ENCODE assay signal across 9 mouse cellular contexts in genomic region chr17:83526624-83527532, GRCm38 (mm10). TPM values are rescaled to one million over a fixed set of nuclear protein-coding genes. Genes with fewer than 3 reads are reported as not detected.
DNase-seq lines count a peak whose midpoint lies in the region; ATAC-seq and TF ChIP-seq lines count a peak whose summit lies in the region.
"Had no signal": no experiment of that assay in that cellular context is flagged by ENCODE, and none has a peak within 500 bp of the region (broad histone marks: within the 10 kb centered on the region; RNA-seq: fewer than 3 reads in every experiment).

No protein-coding gene starts in this region.

- no peaks in the 10 kb centered on the region for H3K9me3 ChIP-seq in ES-E14 (ENCODE audit: control insufficient read depth, insufficient read depth, low read depth, low read length)
- no peaks in the 10 kb centered on the region for H3K9me3 ChIP-seq in intestine, postnatal 0 days (ENCODE audit: control insufficient read depth)
- H3K9me3 ChIP-seq in lung, embryonic 16.5 days (ENCODE audit: control insufficient read depth, low read length) = no peaks in the 10 kb centered on the region

- TF ChIP-seq CTCF in intestine, postnatal 0 days (IDR thresholded peaks at IDR 0.05; ENCODE audit: low read depth) = no peak; the same call in 1 of the 2 replicates

- peak overlapping the region; percentile 63; the same call in 1 of the 2 replicates for H3K9ac ChIP-seq in ES-E14 (ENCODE audit: insufficient read depth, low read depth, low read length, poor library complexity, severe bottlenecking)
- no peak overlapping the region for H3K9ac ChIP-seq in intestine, postnatal 0 days (ENCODE audit: low read depth, low read length)
- H3K9ac ChIP-seq in lung, embryonic 16.5 days (ENCODE audit: low read length) = peak overlapping the region; percentile 48

- H3K4me1 ChIP-seq in ES-E14 (ENCODE audit: control insufficient read depth in 2 of 2, insufficient read depth in 2 of 2, low read length in 2 of 2, poor library complexity in 1 of 2) = peaks cover 15 to 27% of the 10 kb centered on the region in 2 experiments
- peaks cover 18% of the 10 kb centered on the region; the same call in 1 of the 2 replicates for H3K4me1 ChIP-seq in intestine, postnatal 0 days (replicated peaks; ENCODE audit: control insufficient read depth, insufficient read depth, low read length)
- H3K4me1 ChIP-seq in lung, embryonic 16.5 days (replicated peaks; ENCODE audit: control insufficient read depth, insufficient read depth, low read length) = peaks cover 23% of the 10 kb centered on the region

- ATAC-seq in intestine, postnatal 0 days = 0 out of 2 replicates have a peak, but pooled peaks have one; percentile 41
- ATAC-seq in lung, embryonic 16.5 days (ENCODE audit: low read depth) = peak; percentile 91

- peak; percentile 82 for DNase-seq in ES-E14 (ENCODE audit: low read depth, low spot score)
- DNase-seq in brain, adult 2 months (ENCODE audit: low read depth, low spot score) = peak; percentile 33
- peak; percentile 43 to 65 for DNase-seq in heart, adult 18-20 months
- peak; percentile 72 for DNase-seq in retina, embryonic 14.5 days (ENCODE audit: low spot score)
- no peak for DNase-seq in frontal cortex, adult 2 months (ENCODE audit: extremely low spot score in 1 of 2, low spot score in 1 of 2)
- DNase-seq in cerebellum, adult 9-10 months = no peak

- in situ Hi-C loops in ES-E14 (cut with MboI; ENCODE audit: low sequenced_read_pairs in 2 of 2, unreplicated experiment in 2 of 2) = no loop called here

- peak overlapping the region; percentile 85 for H3K27ac ChIP-seq in ES-E14 (ENCODE audit: insufficient read depth, low read depth, low read length, poor library complexity, severe bottlenecking)
- H3K27ac ChIP-seq in intestine, postnatal 0 days (ENCODE audit: low read depth, low read length) = peak overlapping the region; percentile 41; the same call in 1 of the 2 replicates
- H3K27ac ChIP-seq in lung, embryonic 16.5 days (ENCODE audit: low read length) = peak overlapping the region; percentile 74

- no peaks in the 10 kb centered on the region for H3K36me3 ChIP-seq in ES-E14 (ENCODE audit: control insufficient read depth, insufficient read depth, low read length, poor library complexity, severe bottlenecking)
- H3K36me3 ChIP-seq in intestine, postnatal 0 days (ENCODE audit: control insufficient read depth, insufficient read depth) = no peaks in the 10 kb centered on the region
- H3K36me3 ChIP-seq in lung, embryonic 16.5 days (ENCODE audit: control insufficient read depth, insufficient read depth, low read length) = no peaks in the 10 kb centered on the region

- peak overlapping the region; percentile 59 for H3K4me2 ChIP-seq in intestine, postnatal 0 days (replicated peaks; ENCODE audit: low read depth)
- H3K4me2 ChIP-seq in lung, embryonic 16.5 days (ENCODE audit: low read depth, low read length) = peak overlapping the region; percentile 54

- 39% methylated on average over 13 of the region's 13 CpGs for WGBS in intestine, postnatal 0 days
- 28% methylated on average over 13 of the region's 13 CpGs for WGBS in lung, embryonic 16.5 days

- peak overlapping the region; percentile 53 to 59 for H3K4me3 ChIP-seq in ES-E14 (ENCODE audit: insufficient read depth in 1 of 2, low read depth in 1 of 2, low read length in 2 of 2, poor library complexity in 1 of 2, severe bottlenecking in 1 of 2)
- peak overlapping the region; percentile 26 for H3K4me3 ChIP-seq in intestine, postnatal 0 days (ENCODE audit: low read depth, low read length)
- peak overlapping the region; percentile 27 for H3K4me3 ChIP-seq in lung, embryonic 16.5 days (ENCODE audit: low read length)
- H3K4me3 ChIP-seq: myocyte had no signal

- no peaks in the 10 kb centered on the region for H3K27me3 ChIP-seq in intestine, postnatal 0 days (replicated peaks; ENCODE audit: control insufficient read depth, insufficient read depth, low read length)
- H3K27me3 ChIP-seq in lung, embryonic 16.5 days (ENCODE audit: control insufficient read depth, insufficient read depth, low read depth, low read length) = no peaks in the 10 kb centered on the region

TF ChIP-seq in ES-E14, 5 proteins besides CTCF, POLR2A, EP300 and RAD21:
- TF ChIP-seq MAFK (IDR thresholded peaks at IDR 0.05; ENCODE audit: insufficient read depth, low read depth, low read length) (no peak), CHD2 (IDR thresholded peaks at IDR 0.05; ENCODE audit: low read depth, low read length) (no peak), ZC3H11A (IDR thresholded peaks at IDR 0.05; ENCODE audit: borderline replicate concordance, low read depth, low read length) (no peak), ZNF384 (IDR thresholded peaks at IDR 0.05; ENCODE audit: low read depth, low read length) (no peak), HCFC1 (IDR thresholded peaks at IDR 0.05; ENCODE audit: borderline replicate concordance, insufficient read depth, low read length) (no peak)
TF ChIP-seq in ES-E14: peak in this region for 0.

RNA-seq across cellular contexts. Expression of gene Cox7a2l, which starts 9.7 kb away (rescaled TPM):
- 104 and 139 TPM in 2 replicates for total RNA-seq in ES-E14 (2012; rRNA removed)
- 100 to 1,000 TPM; 309 to 336 TPM for total RNA-seq in heart, adult 18-20 months (2021)
- 226 and 233 TPM in 2 replicates for polyA plus RNA-seq in intestine, postnatal 0 days (2015; fragmentation: Nextera tagmentation; extraction: Ambion mirVana)
- polyA plus RNA-seq in lung, embryonic 16.5 days (2015; fragmentation: Nextera tagmentation; extraction: Ambion mirVana) = 180 and 187 TPM in 2 replicates
- 258 and 285 TPM in 2 replicates for polyA plus RNA-seq in frontal cortex, adult 2 months (2012; rRNA removed)

Comparison
In these comparisons a context has a peak if more than half of its experiments do, and no peak if none do; other contexts are left out.
1. DNase-seq: peak in ES-E14 (single experiment), brain, adult 2 months (single experiment), heart, adult 18-20 months (2 of 2) and retina, embryonic 14.5 days (single experiment); none in frontal cortex, adult 2 months (0 of 2) and cerebellum, adult 9-10 months (single experiment).
2. Peak in every context shown above with its lines, with median percentiles within 50 percentile points of each other: H3K27ac ChIP-seq and H3K4me3 ChIP-seq.